Mouse (Mus musculus) liver, embryonic 14.5 days (tissue): ENCODE measurements around the gene Srd5a1.

Source experiments
- CTCF ChIP-seq: IDR thresholded peaks from 2 replicates; pipeline ENCODE4 v1.5.1; 2016; ENCODE audit warnings: antibody characterized with exemption, low read depth, control low read depth
- EP300 ChIP-seq: IDR thresholded peaks from 2 replicates; pipeline ENCODE4 v1.6.1; 2016; ENCODE audit warnings: antibody characterized with exemption, low read depth

- TF ChIP-seq CTCF (no peak), EP300 (peak; percentile 76)
Observed at GRCm38 (mm10) chr13:69611398-69612174, at the start of gene Srd5a1.
